Mouse (Mus musculus) neutrophil, adult 59 days (primary cell): Measurements from ENCODE around the gene Tnp1. TPM values are rescaled to one million over a fixed set of nuclear protein-coding genes. Genes with fewer than 3 reads are reported as not detected.

Experiments used
- total RNA-seq, 2 experiments: library from RNA; stranded (reverse); gene quantifications; 1 replicate in 1 of 2; 2 replicates in 1 of 2; pipeline ENCODE4 v1.2.4; 2023

Tnp1 gene
- not detected for total RNA-seq

DNA sequence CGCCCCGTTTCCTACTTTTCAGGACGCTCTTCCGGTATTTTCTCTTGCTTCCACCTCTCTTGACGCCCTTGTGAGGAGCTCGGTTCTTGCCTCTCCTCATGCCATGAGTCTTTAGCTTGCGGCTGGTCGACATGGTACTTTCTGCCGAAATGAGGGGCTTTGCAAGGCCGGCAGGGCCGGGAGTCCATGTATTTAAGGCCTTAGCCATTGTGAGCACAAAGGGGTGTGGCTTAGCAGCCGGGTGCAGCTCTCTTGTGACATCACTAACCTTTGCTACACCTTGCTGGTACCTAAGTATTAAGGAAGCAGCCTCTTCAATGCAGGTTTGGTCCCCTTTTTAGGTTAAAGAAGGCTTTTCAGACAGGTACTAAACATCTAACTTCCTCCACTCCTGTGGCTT is at the start of gene Tnp1:
Gene Tnp1, minus strand, starts transcription at position 179 of the 400 bp plus-strand sequence.

Other genes with a start within 250 kb of the Tnp1 start
- not detected for gene Igfbp2, start 191.4 kb downstream of the Tnp1 start, total RNA-seq
- 1 to 10 TPM; 1.1 to 1.6 TPM for gene Igfbp5, start 141.0 kb downstream of the Tnp1 start, total RNA-seq